Mouse (Mus musculus) stomach, embryonic 14.5 days (tissue): Measurements from ENCODE around the gene Gm42688. TPM values are rescaled to one million over a fixed set of nuclear protein-coding genes. Genes with fewer than 3 reads are reported as not detected.

Source experiments
- ATAC-seq: fragments of 200-750 bp; cut with Nextera tagmentation; 2 replicates; pipeline ENCODE4 v1.8.0; 2017; ENCODE audit warnings: low read depth, moderate TSS enrichment; ENCODE audit not compliant: insufficient number of reproducible peaks, insufficient read depth, low FRiP score
- H3K27ac ChIP-seq: fragments of 300-500 bp; sonication (generic); 2 replicates; pipeline ENCODE4 v1.5.1; 2014; ENCODE audit warnings: mild to moderate bottlenecking, low read length, moderate library complexity, mixed read lengths
- H3K27me3 ChIP-seq: fragments of 300-500 bp; sonication (generic); 2 replicates; pipeline ENCODE4 v1.6.1; 2014; ENCODE audit warnings: low read length, control low read depth, mixed read lengths; ENCODE audit not compliant: control insufficient read depth, insufficient read depth
- H3K36me3 ChIP-seq: fragments of 300-500 bp; sonication (generic); 2 replicates; pipeline ENCODE4 v1.6.1; 2014; ENCODE audit warnings: mild to moderate bottlenecking, control low read depth, low read length, moderate library complexity, mixed read lengths; ENCODE audit not compliant: control insufficient read depth, insufficient read depth
- H3K4me1 ChIP-seq: fragments of 300-500 bp; sonication (generic); 2 replicates; pipeline ENCODE4 v1.6.1; 2014; ENCODE audit warnings: low read length, control low read depth, mixed read lengths; ENCODE audit not compliant: control insufficient read depth, insufficient read depth
- H3K4me2 ChIP-seq: fragments of 300-500 bp; sonication (generic); replicated peaks from 2 replicates; pipeline ENCODE4 v1.6.1; 2014; ENCODE audit warnings: low read depth, low read length, control low read depth
- H3K4me3 ChIP-seq: fragments of 300-500 bp; sonication (generic); 2 replicates; pipeline ENCODE4 v1.5.1; 2014; ENCODE audit warnings: low read depth, low read length, control low read depth
- H3K9ac ChIP-seq: fragments of 300-500 bp; sonication (generic); replicated peaks from 2 replicates; pipeline ENCODE4 v1.6.1; 2014; ENCODE audit warnings: low read depth, mild to moderate bottlenecking, control low read depth, low read length, moderate library complexity, mixed read lengths
- H3K9me3 ChIP-seq: fragments of 300-500 bp; sonication (generic); 2 replicates; pipeline ENCODE4 v1.6.1; 2016; ENCODE audit warnings: low read depth, low read length, control low read depth; ENCODE audit not compliant: control insufficient read depth
- WGBS: fragments of 180-500 bp; shearing (Covaris S2); extraction: QIAGEN DNeasy Blood & Tissue Kit; methylation state at CpG from one replicate; pipeline ENCODE4 v1.1.7; 2014; 5-methylcytosine and 5-hydroxymethylcytosine counted together
- polyA plus RNA-seq: library from polyadenylated mRNA; unstranded; fragments of >200 nt; fragmentation: Nextera tagmentation; extraction: Ambion mirVana; gene quantifications from 2 replicates; pipeline ENCODE4 v1.2.1, GENCODE M21; 2014

Gm42688 gene
- polyA plus RNA-seq, 1 experiment from 2014 or later = 1.7 TPM

GRCm38 (mm10) chr6:83125331-83125730 lies 23.9 kb downstream of the Gm42688 start, which contains the start of gene Ino80b:
Ino80b (minus strand) TSS chr6:83125431.
- H3K4me2 ChIP-seq = peak within 1 kb of the TSS; percentile 92
- peak within 1 kb of the TSS; percentile 79 for H3K4me3 ChIP-seq
- 28% methylated on average over 5 of the region's 5 CpGs for WGBS
- no peak for ATAC-seq
- H3K4me1 ChIP-seq = peaks cover 21% of the 10 kb centered on the region
- H3K9me3 ChIP-seq = no peaks in the 10 kb centered on the region
- no peaks in the 10 kb centered on the region for H3K27me3 ChIP-seq
- H3K27ac ChIP-seq = 0 out of 2 replicates have a peak within 1 kb of the TSS, but pooled peaks have one; percentile 44
- no peaks in the 10 kb centered on the region for H3K36me3 ChIP-seq
- peak within 1 kb of the TSS; percentile 63 for H3K9ac ChIP-seq

GRCm38 (mm10) chr6:83127419-83127818 lies 26.0 kb downstream of the Gm42688 start:
- ATAC-seq = no peak
- Histone ChIP-seq H3K27me3 (no peaks in the 10 kb centered on the region), H3K4me1 (peaks cover 15% of the 10 kb centered on the region), H3K36me3 (no peaks in the 10 kb centered on the region), H3K4me3 (no peak overlapping the region), H3K27ac (no peak overlapping the region), H3K9me3 (no peaks in the 10 kb centered on the region), H3K9ac (no peak overlapping the region), H3K4me2 (no peak overlapping the region)
- WGBS = 92% methylated on average over 5 of the region's 5 CpGs

GRCm38 (mm10) chr6:83131469-83132034 lies 30.1 kb downstream of the Gm42688 start:
- Histone ChIP-seq H3K36me3 (no peaks in the 10 kb centered on the region), H3K4me3 (no peak overlapping the region), H3K9me3 (no peaks in the 10 kb centered on the region), H3K4me2 (no peak overlapping the region), H3K4me1 (peaks cover 16% of the 10 kb centered on the region), H3K27ac (peak overlapping the region; percentile 68), H3K9ac (no peak overlapping the region), H3K27me3 (no peaks in the 10 kb centered on the region)
- ATAC-seq = peak; percentile 55; the same call in 1 of the 2 replicates
- WGBS = 55% methylated on average over 6 of the region's 6 CpGs

- Histone ChIP-seq H3K4me2 (no peak overlapping the region), H3K4me1 (peaks cover 16% of the 10 kb centered on the region), H3K27me3 (no peaks in the 10 kb centered on the region), H3K4me3 (no peak overlapping the region), H3K9me3 (no peaks in the 10 kb centered on the region), H3K27ac (peak overlapping the region; percentile 44; the same call in 1 of the 2 replicates), H3K9ac (no peak overlapping the region), H3K36me3 (no peaks in the 10 kb centered on the region)
- no peak for ATAC-seq
- 75% methylated on average over 9 of the region's 9 CpGs for WGBS
Measured at GRCm38 (mm10) chr6:83132176-83132919, 30.9 kb downstream of the Gm42688 start.

GRCm38 (mm10) chr6:83134226-83134625 lies 32.8 kb downstream of the Gm42688 start:
- 55% methylated on average over 3 of the region's 3 CpGs for WGBS
- no peaks in the 10 kb centered on the region for H3K36me3 ChIP-seq
- no peaks in the 10 kb centered on the region for H3K9me3 ChIP-seq
- H3K27me3 ChIP-seq = no peaks in the 10 kb centered on the region
- ATAC-seq = no peak
- no peak overlapping the region for H3K4me3 ChIP-seq
- H3K4me1 ChIP-seq = peaks cover 23% of the 10 kb centered on the region
- no peak overlapping the region for H3K27ac ChIP-seq
- no peak overlapping the region for H3K9ac ChIP-seq
- H3K4me2 ChIP-seq = no peak overlapping the region

- H3K27me3 ChIP-seq = no peaks in the 10 kb centered on the region
- no peak for ATAC-seq
- WGBS = 65% methylated on average over 7 of the region's 7 CpGs
- peak within 1 kb of the TSS; percentile 74 for H3K4me2 ChIP-seq
- H3K4me3 ChIP-seq = peak within 1 kb of the TSS; percentile 48
- peak within 1 kb of the TSS; percentile 89; the same call in 1 of the 2 replicates for H3K9ac ChIP-seq
- H3K9me3 ChIP-seq = no peaks in the 10 kb centered on the region
- peak within 1 kb of the TSS; percentile 100 for H3K27ac ChIP-seq
- H3K36me3 ChIP-seq = no peaks in the 10 kb centered on the region
- H3K4me1 ChIP-seq = peaks cover 23% of the 10 kb centered on the region
Measured at GRCm38 (mm10) chr6:83134951-83135513, 33.6 kb downstream of the Gm42688 start, which contains the start of gene Rtkn. Rtkn (plus strand) TSS chr6:83135463.

GRCm38 (mm10) chr6:83135571-83136161 lies 34.2 kb downstream of the Gm42688 start:
- H3K36me3 ChIP-seq = no peaks in the 10 kb centered on the region
- peaks cover 23% of the 10 kb centered on the region for H3K4me1 ChIP-seq
- no peaks in the 10 kb centered on the region for H3K27me3 ChIP-seq
- H3K4me2 ChIP-seq = peak overlapping the region; percentile 74
- H3K4me3 ChIP-seq = peak overlapping the region; percentile 48
- WGBS = 5% methylated on average over 37 of the region's 37 CpGs
- no peaks in the 10 kb centered on the region for H3K9me3 ChIP-seq
- H3K27ac ChIP-seq = peak overlapping the region; percentile 100; the same call in 1 of the 2 replicates
- H3K9ac ChIP-seq = peak overlapping the region; percentile 89; the same call in 1 of the 2 replicates
- ATAC-seq = no peak

- Histone ChIP-seq H3K27ac (peak overlapping the region; percentile 100), H3K4me1 (peaks cover 23% of the 10 kb centered on the region), H3K4me2 (peak overlapping the region; percentile 74), H3K36me3 (no peaks in the 10 kb centered on the region), H3K9ac (peak overlapping the region; percentile 89), H3K9me3 (no peaks in the 10 kb centered on the region), H3K4me3 (peak overlapping the region; percentile 48), H3K27me3 (no peaks in the 10 kb centered on the region)
- no peak for ATAC-seq
- WGBS = 12% methylated on average over 5 of the region's 5 CpGs
Measured at GRCm38 (mm10) chr6:83136291-83136880, 35.0 kb downstream of the Gm42688 start.
